Mouse (Mus musculus) neural tube, embryonic 14.5 days (tissue): Measurements from ENCODE around the gene Olfr1280. TPM values are rescaled to one million over a fixed set of nuclear protein-coding genes. Genes with fewer than 3 reads are reported as not detected.

Source experiments
- ATAC-seq: fragments of 200-750 bp; cut with Nextera tagmentation; 2 replicates; pipeline ENCODE4 v1.8.0; 2017; ENCODE audit warnings: low read depth, mild to moderate bottlenecking, moderate TSS enrichment, moderate library complexity
- H3K27ac ChIP-seq: fragments of 300-500 bp; sonication (generic); 2 replicates; pipeline ENCODE4 v1.5.1; 2014; ENCODE audit warnings: low read depth, mild to moderate bottlenecking, control low read depth, low read length, moderate library complexity, mixed read lengths
- H3K27me3 ChIP-seq: fragments of 300-500 bp; sonication (generic); 2 replicates; pipeline ENCODE4 v1.6.1; 2014; ENCODE audit warnings: low read length; ENCODE audit not compliant: control insufficient read depth, insufficient read depth
- H3K36me3 ChIP-seq: fragments of 300-500 bp; sonication (generic); 2 replicates; pipeline ENCODE4 v1.6.1; 2014; ENCODE audit warnings: low read length, mixed read lengths; ENCODE audit not compliant: control insufficient read depth, insufficient read depth
- H3K4me1 ChIP-seq: fragments of 300-500 bp; sonication (generic); 2 replicates; pipeline ENCODE4 v1.6.1; 2014; ENCODE audit warnings: low read length; ENCODE audit not compliant: control insufficient read depth, insufficient read depth
- H3K4me2 ChIP-seq: fragments of 300-500 bp; sonication (generic); 2 replicates; pipeline ENCODE4 v1.6.1; 2014; ENCODE audit warnings: mild to moderate bottlenecking, low read depth, low read length, control low read depth
- H3K4me3 ChIP-seq: fragments of 300-500 bp; sonication (generic); 2 replicates; pipeline ENCODE4 v1.5.1; 2014; ENCODE audit warnings: low read depth, low read length, control low read depth, mixed read lengths
- H3K9ac ChIP-seq: fragments of 300-500 bp; sonication (generic); replicated peaks from 2 replicates; pipeline ENCODE4 v1.6.1; 2014; ENCODE audit warnings: low read depth, mild to moderate bottlenecking, control low read depth, low read length, mixed read lengths
- H3K9me3 ChIP-seq: fragments of 300-500 bp; sonication (generic); 2 replicates; pipeline ENCODE4 v1.6.1; 2016; ENCODE audit warnings: low read length; ENCODE audit not compliant: control insufficient read depth
- WGBS: fragments of 180-500 bp; shearing (Covaris S2); extraction: QIAGEN DNeasy Blood & Tissue Kit; methylation state at CpG from one replicate; pipeline ENCODE4 v1.1.7; 2014; 5-methylcytosine and 5-hydroxymethylcytosine counted together
- polyA plus RNA-seq: library from polyadenylated mRNA; unstranded; fragments of >200 nt; fragmentation: Nextera tagmentation; extraction: Ambion mirVana; gene quantifications from 2 replicates; pipeline ENCODE4 v1.2.1, GENCODE M21; 2014

Gene Olfr1280
- polyA plus RNA-seq, 1 experiment from 2014 or later = not detected

GRCm38 (mm10) chr2:111375222-111375621, 61.4 kb downstream of the Olfr1280 start, which contains the start of gene Olfr1284:
Gene Olfr1284, plus strand, starts transcription at chr2:111375522.
- ATAC-seq = no peak
- H3K4me2 ChIP-seq = no peak within 1 kb of the TSS
- no peak within 1 kb of the TSS for H3K27ac ChIP-seq
- H3K27me3 ChIP-seq = no peaks in the 10 kb centered on the region
- no peaks in the 10 kb centered on the region for H3K36me3 ChIP-seq
- WGBS = 88% methylated on average over 1 of the region's 1 CpGs
- no peaks in the 10 kb centered on the region for H3K4me1 ChIP-seq
- no peak within 1 kb of the TSS for H3K4me3 ChIP-seq
- no peak within 1 kb of the TSS for H3K9ac ChIP-seq
- H3K9me3 ChIP-seq = no peaks in the 10 kb centered on the region

Other genes with a start within 250 kb of the Olfr1280 start
- not detected in 2 replicates for gene Gm13941, start 208.0 kb upstream of the Olfr1280 start, polyA plus RNA-seq
- not detected in 2 replicates for gene Gm15130, start 161.1 kb upstream of the Olfr1280 start, polyA plus RNA-seq
- gene 4930430A15Rik, start 84.4 kb upstream of the Olfr1280 start, polyA plus RNA-seq = not detected in 2 replicates
- not detected in 2 replicates for gene Olfr1275, start 78.7 kb upstream of the Olfr1280 start, polyA plus RNA-seq
- gene Olfr1276, start 59.5 kb upstream of the Olfr1280 start, polyA plus RNA-seq = not detected in 2 replicates
- not detected in 2 replicates for gene Olfr1277, start 39.9 kb upstream of the Olfr1280 start, polyA plus RNA-seq
- gene Olfr1278, start 23.9 kb upstream of the Olfr1280 start, polyA plus RNA-seq = not detected in 2 replicates
- gene Olfr1279, start 13.4 kb upstream of the Olfr1280 start, polyA plus RNA-seq = not detected in 2 replicates
- gene Olfr1281, start 12.5 kb downstream of the Olfr1280 start, polyA plus RNA-seq = not detected in 2 replicates
- gene Olfr1282, start 22.1 kb downstream of the Olfr1280 start, polyA plus RNA-seq = not detected in 2 replicates
- gene Olfr1283, start 52.8 kb downstream of the Olfr1280 start, polyA plus RNA-seq = not detected in 2 replicates
- not detected in 2 replicates for gene Olfr1284, start 61.5 kb downstream of the Olfr1280 start, polyA plus RNA-seq
- not detected in 2 replicates for gene Olfr1286, start 109.1 kb downstream of the Olfr1280 start, polyA plus RNA-seq
- gene Olfr1287, start 135.1 kb downstream of the Olfr1280 start, polyA plus RNA-seq = not detected in 2 replicates
- not detected in 2 replicates for gene Olfr1288, start 160.1 kb downstream of the Olfr1280 start, polyA plus RNA-seq
- not detected in 2 replicates for gene Olfr1289, start 166.8 kb downstream of the Olfr1280 start, polyA plus RNA-seq
- gene Olfr1290, start 179.8 kb downstream of the Olfr1280 start, polyA plus RNA-seq = not detected in 2 replicates
- gene Olfr1291-ps1, start 183.2 kb downstream of the Olfr1280 start, polyA plus RNA-seq = not detected in 2 replicates
- gene Olfr1293-ps, start 211.2 kb downstream of the Olfr1280 start, polyA plus RNA-seq = not detected in 2 replicates
- not detected in 2 replicates for gene Olfr1294, start 226.3 kb downstream of the Olfr1280 start, polyA plus RNA-seq